Mouse (Mus musculus): ENCODE measurements around the gene Btbd35f19.
"Not testable (repeated sequence)": the region's sequence is repeated elsewhere in the genome, so short reads cannot be mapped to it uniquely, and the experiment has no call there.

- not testable (repeated sequence) for TF ChIP-seq FLI1 (IDR thresholded peaks at IDR 0.05; ENCODE audit: low read length); GATA1 (IDR thresholded peaks at IDR 0.05; ENCODE audit: borderline replicate concordance, low read length)
Observed at GRCm38 (mm10) chrX:31336154-31336553, 47.6 kb downstream of the Btbd35f19 start, which contains the start of gene Btbd35f26.
